Mouse (Mus musculus): ENCODE data around the gene 4930524N10Rik.

The 4930524N10Rik gene

DNA sequence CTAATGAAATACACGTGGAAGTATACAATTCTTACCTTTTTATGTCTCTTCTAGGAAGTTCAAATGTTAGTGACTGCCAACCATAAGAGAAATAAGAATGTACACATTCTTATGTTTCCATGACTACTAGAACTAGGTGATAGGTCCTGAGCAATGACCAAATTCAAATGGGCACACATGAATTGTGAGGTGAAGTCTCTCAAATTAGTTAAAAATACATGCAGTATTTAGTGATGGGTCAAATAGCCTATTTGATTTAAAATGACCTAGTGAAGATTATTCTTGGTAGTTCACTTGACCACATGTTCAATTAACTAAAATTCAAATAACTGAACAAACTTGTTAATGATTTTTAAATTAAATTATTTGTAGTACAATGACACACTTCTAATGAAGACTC lies at the start of gene 4930524N10Rik:
TSS of gene 4930524N10Rik (minus strand) at position 101 of the 400 bp plus-strand sequence.
- DNase-seq, result no peak

DNA sequence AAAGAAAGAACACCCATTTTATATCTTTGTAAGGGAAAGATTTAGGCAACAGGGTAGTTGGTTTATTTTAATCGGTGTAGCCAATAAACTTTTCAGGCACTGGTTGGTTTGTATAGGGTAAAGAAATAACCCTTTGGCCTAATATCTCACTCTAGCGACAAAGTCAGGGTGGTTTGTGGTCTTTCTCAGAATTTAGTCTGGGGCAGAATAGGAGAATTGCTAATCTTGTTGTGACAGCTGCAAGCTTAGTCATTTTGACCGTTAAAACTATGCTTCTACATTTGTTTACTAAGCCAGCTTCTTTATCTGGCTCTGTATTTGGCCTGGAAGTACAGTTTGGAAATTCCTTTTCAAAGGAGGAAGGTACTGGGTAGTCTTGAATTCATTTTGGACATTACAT lies 6.8 kb upstream of the 4930524N10Rik start:
- no peak for DNase-seq

DNA sequence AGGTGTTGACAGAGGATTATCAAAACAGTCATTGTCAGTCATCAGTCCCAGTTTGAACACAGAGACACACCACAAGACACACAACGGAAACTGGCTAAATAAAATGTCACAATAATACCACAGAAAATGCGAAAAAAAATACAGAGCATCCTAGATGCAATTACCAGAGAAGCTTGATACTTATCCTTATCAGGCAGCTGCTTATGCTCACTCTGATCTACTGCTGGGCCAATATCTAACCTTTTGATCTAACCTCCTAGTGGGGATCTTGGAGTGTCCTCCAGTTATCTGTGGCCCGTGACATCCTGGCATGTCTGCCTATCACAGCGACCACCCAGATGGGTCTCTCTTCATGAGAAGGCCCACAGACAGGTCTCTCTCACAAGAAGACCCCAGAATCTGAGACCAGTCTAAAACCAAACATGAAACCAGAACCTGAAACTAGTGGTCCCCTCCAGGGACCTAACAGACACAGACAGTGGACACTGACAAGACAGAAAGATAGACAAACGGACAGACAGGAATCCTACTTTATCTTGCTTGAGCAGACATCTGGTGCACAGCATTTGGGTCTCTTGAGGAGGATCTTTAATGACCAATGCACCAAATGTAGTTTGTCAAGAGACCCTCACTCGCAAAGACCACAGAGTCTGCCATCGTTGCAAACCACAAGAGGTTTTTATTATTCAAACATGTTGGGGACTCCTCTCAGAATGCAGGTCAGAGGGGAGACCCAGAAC lies 6.3 kb upstream of the 4930524N10Rik start:
- no peak for DNase-seq

DNA sequence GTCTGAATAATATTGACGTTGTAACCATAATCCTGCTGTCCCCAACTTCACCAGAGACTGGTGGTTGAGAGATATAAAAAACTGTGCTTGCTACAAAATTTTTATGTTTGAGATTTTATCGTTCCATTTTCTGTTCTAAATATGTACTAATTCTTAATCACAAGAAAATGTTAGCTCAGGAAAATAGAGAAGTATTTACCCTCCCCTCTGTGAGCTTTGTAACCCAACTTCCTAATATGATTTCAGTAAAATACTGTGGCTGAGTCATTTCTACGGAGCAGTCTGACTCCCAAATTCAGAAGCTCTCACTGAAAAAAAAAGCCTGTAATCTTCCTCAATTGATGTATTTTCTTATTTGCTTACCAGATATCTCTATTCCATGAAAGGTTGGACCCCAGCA lies 4.7 kb upstream of the 4930524N10Rik start:
- DNase-seq, result no peak

Measured in cerebellum, postnatal 36 days (tissue).